In the genomic region with DNA sequence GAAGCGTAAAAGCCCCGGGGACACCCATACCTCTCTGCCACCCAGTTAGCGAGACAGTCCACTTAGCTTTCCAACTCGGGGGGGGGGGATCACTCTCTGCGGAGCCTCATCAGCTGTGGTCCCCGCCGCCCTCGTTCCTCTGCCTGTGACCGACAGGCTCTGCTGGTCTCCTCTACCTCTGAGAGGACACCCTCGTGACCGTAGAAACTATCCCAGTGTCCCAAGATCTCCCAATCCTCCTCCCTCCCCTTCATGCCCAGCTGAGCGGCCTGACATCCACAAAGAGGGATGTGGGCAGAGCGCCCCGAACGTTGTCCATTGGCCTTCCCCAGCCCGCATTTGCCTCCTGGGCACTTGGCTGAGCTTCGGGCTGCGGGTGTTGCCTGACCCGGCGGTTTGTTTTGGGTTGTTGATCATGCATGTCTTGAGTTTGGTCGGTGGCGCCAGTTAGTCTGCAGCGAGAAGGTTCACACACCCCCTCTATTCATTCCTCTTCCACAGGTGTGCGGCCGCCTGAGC, we compare ENCODE assay signal across 9 mouse cellular contexts. TPM values are rescaled to one million over a fixed set of nuclear protein-coding genes. Genes with fewer than 3 reads are reported as not detected.
A peak's percentile ranks its signal among the peaks of the same experiment; 100 is the strongest.
DNase-seq lines count a peak whose midpoint lies in the region; ATAC-seq and TF ChIP-seq lines count a peak whose summit lies in the region.
"Had no signal": no experiment of that assay in that cellular context is flagged by ENCODE, and none has a peak within 500 bp of the region (broad histone marks: within the 10 kb centered on the region; RNA-seq: fewer than 3 reads in every experiment).

No protein-coding gene starts in this region.

- peak overlapping the region; percentile 97 for H3K9ac ChIP-seq in forebrain, embryonic 11.5 days (ENCODE audit: low read length)
- H3K9ac ChIP-seq in hindbrain, embryonic 13.5 days: peak overlapping the region; percentile 99
- peak overlapping the region; percentile 79 for H3K9ac ChIP-seq in limb, embryonic 12.5 days (replicated peaks)
- H3K9ac ChIP-seq in midbrain, embryonic 15.5 days: peak overlapping the region; percentile 98

- H3K9me3 ChIP-seq in G1E (replicated peaks): peaks cover 27% of the 10 kb centered on the region
- H3K9me3 ChIP-seq in forebrain, embryonic 11.5 days (ENCODE audit: control insufficient read depth, low read length): no peaks in the 10 kb centered on the region
- H3K9me3 ChIP-seq in hindbrain, embryonic 13.5 days: no peaks in the 10 kb centered on the region
- no peaks in the 10 kb centered on the region for H3K9me3 ChIP-seq in limb, embryonic 12.5 days
- H3K9me3 ChIP-seq in midbrain, embryonic 15.5 days: no peaks in the 10 kb centered on the region

- H3K36me3 ChIP-seq in G1E (replicated peaks): no peaks in the 10 kb centered on the region
- H3K36me3 ChIP-seq in forebrain, embryonic 11.5 days (ENCODE audit: control insufficient read depth, insufficient read depth, low read length): no peaks in the 10 kb centered on the region
- H3K36me3 ChIP-seq in hindbrain, embryonic 13.5 days: no peaks in the 10 kb centered on the region
- H3K36me3 ChIP-seq in limb, embryonic 12.5 days: no peaks in the 10 kb centered on the region
- H3K36me3 ChIP-seq in midbrain, embryonic 15.5 days (replicated peaks): no peaks in the 10 kb centered on the region

- no peaks in the 10 kb centered on the region for H3K4me1 ChIP-seq in G1E (ENCODE audit: insufficient read depth, low read depth, low read length)
- peaks cover 7% of the 10 kb centered on the region for H3K4me1 ChIP-seq in forebrain, embryonic 11.5 days (replicated peaks; ENCODE audit: control insufficient read depth, insufficient read depth, low read length)
- H3K4me1 ChIP-seq in hindbrain, embryonic 13.5 days (replicated peaks): peaks cover 26% of the 10 kb centered on the region
- H3K4me1 ChIP-seq in limb, embryonic 12.5 days (replicated peaks): peaks cover 3% of the 10 kb centered on the region
- peaks cover 23% of the 10 kb centered on the region for H3K4me1 ChIP-seq in midbrain, embryonic 15.5 days

- ATAC-seq in G1E (ENCODE audit: extremely low read depth, insufficient number of reproducible peaks, low FRiP score, poor library complexity, severe bottlenecking): no peak
- ATAC-seq in forebrain, embryonic 11.5 days (replicated peaks; ENCODE audit: low FRiP score): no peak
- no peak for ATAC-seq in hindbrain, embryonic 13.5 days (ENCODE audit: low FRiP score)
- ATAC-seq in limb, embryonic 12.5 days (ENCODE audit: insufficient number of reproducible peaks, insufficient read depth, low FRiP score, low TSS enrichment, low read depth): no peak
- ATAC-seq in midbrain, embryonic 15.5 days (replicated peaks): no peak

- TF ChIP-seq CTCF in G1E (IDR thresholded peaks at IDR 0.05; ENCODE audit: low read depth, low read length): no peak

- no peak for DNase-seq in G1E (ENCODE audit: low spot score)
- peak; percentile 33 for DNase-seq in brain, adult 2 months (ENCODE audit: low read depth, low spot score)
- DNase-seq in forebrain, embryonic 11.5 days (ENCODE audit: low spot score): peak; percentile 74
- peak; percentile 11 for DNase-seq in urinary bladder, postnatal 10 days (ENCODE audit: low spot score)
- DNase-seq in layer of hippocampus, adult 9-11 months: no peak

- no peaks in the 10 kb centered on the region for H3K27me3 ChIP-seq in G1E (ENCODE audit: insufficient read depth, low read length)
- H3K27me3 ChIP-seq in forebrain, embryonic 11.5 days (ENCODE audit: control insufficient read depth, insufficient read depth, low read length): no peaks in the 10 kb centered on the region
- no peaks in the 10 kb centered on the region for H3K27me3 ChIP-seq in hindbrain, embryonic 13.5 days
- peaks cover 17% of the 10 kb centered on the region for H3K27me3 ChIP-seq in limb, embryonic 12.5 days
- H3K27me3 ChIP-seq in midbrain, embryonic 15.5 days (replicated peaks): no peaks in the 10 kb centered on the region

- WGBS in forebrain, embryonic 11.5 days: under 1% methylated on average over 25 of the region's 25 CpGs
- under 1% methylated on average over 25 of the region's 25 CpGs for whole genome bisulfite sequencing in hindbrain, embryonic 13.5 days
- under 1% methylated on average over 25 of the region's 25 CpGs for WGBS in limb, embryonic 12.5 days
- WGBS in midbrain, embryonic 15.5 days: 1% methylated on average over 25 of the region's 25 CpGs

- peak overlapping the region; percentile 65 for H3K4me2 ChIP-seq in forebrain, embryonic 11.5 days (ENCODE audit: low read depth, low read length, severe bottlenecking)
- H3K4me2 ChIP-seq in hindbrain, embryonic 13.5 days: peak overlapping the region; percentile 79
- H3K4me2 ChIP-seq in limb, embryonic 12.5 days: peak overlapping the region; percentile 82
- peak overlapping the region; percentile 70 for H3K4me2 ChIP-seq in midbrain, embryonic 15.5 days

- H3K4me3 ChIP-seq in G1E (ENCODE audit: low read depth, low read length): peak overlapping the region; percentile 27; the same call in 1 of the 2 replicates
- peak overlapping the region; percentile 80 for H3K4me3 ChIP-seq in forebrain, embryonic 11.5 days (ENCODE audit: low read depth, low read length)
- H3K4me3 ChIP-seq in hindbrain, embryonic 13.5 days: peak overlapping the region; percentile 89
- peak overlapping the region; percentile 70 for H3K4me3 ChIP-seq in limb, embryonic 12.5 days (replicated peaks)
- H3K4me3 ChIP-seq in midbrain, embryonic 15.5 days: peak overlapping the region; percentile 77

- H3K27ac ChIP-seq in forebrain, embryonic 11.5 days (ENCODE audit: low read depth, low read length): peak overlapping the region; percentile 99
- peak overlapping the region; percentile 98 for H3K27ac ChIP-seq in hindbrain, embryonic 13.5 days
- peak overlapping the region; percentile 89; the same call in 1 of the 2 replicates for H3K27ac ChIP-seq in limb, embryonic 12.5 days
- peak overlapping the region; percentile 99 for H3K27ac ChIP-seq in midbrain, embryonic 15.5 days

RNA-seq across cellular contexts. Expression of a gene that starts 1.5 kb away (rescaled TPM):
- total RNA-seq in G1E (2014; fragmentation: Nextera tagmentation) (not detected in 2 replicates), G1E (2017) (0.06 TPM in 1 of 2 replicates, not detected in the other)
- not detected in 2 replicates for polyA plus RNA-seq in G1E (2012)
- 182 and 187 TPM in 2 replicates for polyA plus RNA-seq in forebrain, embryonic 11.5 days (2014; fragmentation: Nextera tagmentation; extraction: Ambion mirVana)
- polyA plus RNA-seq in hindbrain, embryonic 13.5 days (2015; fragmentation: Nextera tagmentation; extraction: Ambion mirVana): 92.9 and 99.3 TPM in 2 replicates
- polyA plus RNA-seq in limb, embryonic 12.5 days (2016; fragmentation: Nextera tagmentation; extraction: Ambion mirVana): 8.4 and 9.8 TPM in 2 replicates
- 165 and 174 TPM in 2 replicates for polyA plus RNA-seq in midbrain, embryonic 15.5 days (2015; fragmentation: Nextera tagmentation; extraction: Ambion mirVana)
- total RNA-seq: common myeloid progenitor, adult 5-6 weeks had no signal

Comparison
In these comparisons a context has a peak if more than half of its experiments do, and no peak if none do; other contexts are left out.
1. DNase-seq: peak in brain, adult 2 months (single experiment), forebrain, embryonic 11.5 days (single experiment) and urinary bladder, postnatal 10 days (single experiment); none in G1E (single experiment) and layer of hippocampus, adult 9-11 months (single experiment).
2. H3K4me3 ChIP-seq: peak in every context shown above with its lines; median percentile 89 in hindbrain, embryonic 13.5 days; 80 in forebrain, embryonic 11.5 days; 77 in midbrain, embryonic 15.5 days; 70 in limb, embryonic 12.5 days; 27 in G1E.
3. Peak in every context shown above with its lines, with median percentiles within 50 percentile points of each other: H3K27ac ChIP-seq, H3K4me2 ChIP-seq and H3K9ac ChIP-seq.